Mouse (Mus musculus) erythroblast, embryonic 14.5 days (primary cell): ENCODE results near the gene 9230102O04Rik. TPM values are rescaled to one million over a fixed set of nuclear protein-coding genes. Genes with fewer than 3 reads are reported as not detected.

Source experiments
- H3K27me3 ChIP-seq: 2 replicates; pipeline ENCODE4 v1.6.1; 2012; ENCODE audit warnings: inconsistent platforms; ENCODE audit not compliant: control insufficient read depth
- H3K36me3 ChIP-seq: 2 replicates; pipeline ENCODE4 v1.6.1; 2012; ENCODE audit warnings: mild to moderate bottlenecking, inconsistent platforms; ENCODE audit not compliant: control insufficient read depth
- H3K4me1 ChIP-seq: 2 replicates; pipeline ENCODE4 v1.6.1; 2012; ENCODE audit warnings: inconsistent platforms; ENCODE audit not compliant: control insufficient read depth
- H3K4me3 ChIP-seq: replicated peaks from 2 replicates; pipeline ENCODE3; 2012; ENCODE audit warnings: moderate library complexity, mild to moderate bottlenecking, inconsistent platforms
- H3K9me3 ChIP-seq: 2 replicates; pipeline ENCODE4 v1.6.1; 2012; ENCODE audit warnings: low read length, inconsistent platforms, mixed read lengths; ENCODE audit not compliant: control insufficient read depth
- GATA1 ChIP-seq: IDR thresholded peaks from 2 replicates; pipeline ENCODE4 v1.6.1; 2012; ENCODE audit warnings: low read length, inconsistent platforms, mixed read lengths
- TAL1 ChIP-seq: IDR thresholded peaks from 3 replicates; pipeline ENCODE4 v1.6.1; 2012; ENCODE audit warnings: low read length, inconsistent platforms, mixed read lengths
- polyA plus RNA-seq: library from polyadenylated mRNA; stranded (reverse); fragments of >175 nt; gene quantifications from 2 replicates; pipeline ENCODE4 v1.2.3, GENCODE M21; 2012

9230102O04Rik gene
- polyA plus RNA-seq, 1 experiment = not detected

DNA sequence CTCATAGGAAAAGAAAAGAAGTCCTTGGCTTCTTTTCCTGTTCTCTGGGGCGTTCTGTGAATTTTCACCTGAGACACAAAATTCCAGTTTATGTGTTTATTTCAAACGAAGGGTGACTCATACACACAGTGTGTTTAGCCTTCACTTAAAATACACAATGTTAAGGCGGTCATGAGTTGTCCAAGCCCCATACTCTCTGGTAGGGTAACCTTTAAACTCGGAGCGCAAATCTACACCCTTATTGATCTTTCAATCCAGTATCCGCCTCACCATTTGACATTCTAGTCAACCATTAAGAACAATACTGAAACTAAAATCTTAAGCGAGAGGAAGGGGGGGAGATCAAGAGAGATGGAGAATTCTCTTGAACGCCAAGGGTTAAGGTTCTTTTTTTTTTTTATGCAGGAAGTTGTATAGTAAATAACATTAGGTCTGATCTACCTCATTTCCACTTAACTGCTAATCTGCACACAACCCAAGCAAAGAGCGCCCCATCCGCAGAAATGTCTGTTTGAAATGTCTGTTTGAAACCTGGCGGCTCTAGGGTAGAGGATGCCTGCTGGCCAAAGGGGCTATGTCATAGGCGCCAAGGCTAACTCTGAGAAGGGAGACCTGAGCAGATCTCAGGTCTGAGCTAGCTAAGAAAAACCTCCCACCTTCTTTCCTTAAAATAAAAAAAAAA is 13.5 kb downstream of the 9230102O04Rik start:
- Histone ChIP-seq H3K4me1 (peaks cover 7% of the 10 kb centered on the region), H3K36me3 (no peaks in the 10 kb centered on the region), H3K27me3 (peaks cover 100% of the 10 kb centered on the region), H3K4me3 (no peak overlapping the region), H3K9me3 (peaks cover 4% of the 10 kb centered on the region; the same call in 1 of the 2 replicates)
- TF ChIP-seq GATA1 (no peak), TAL1 (no peak)

DNA sequence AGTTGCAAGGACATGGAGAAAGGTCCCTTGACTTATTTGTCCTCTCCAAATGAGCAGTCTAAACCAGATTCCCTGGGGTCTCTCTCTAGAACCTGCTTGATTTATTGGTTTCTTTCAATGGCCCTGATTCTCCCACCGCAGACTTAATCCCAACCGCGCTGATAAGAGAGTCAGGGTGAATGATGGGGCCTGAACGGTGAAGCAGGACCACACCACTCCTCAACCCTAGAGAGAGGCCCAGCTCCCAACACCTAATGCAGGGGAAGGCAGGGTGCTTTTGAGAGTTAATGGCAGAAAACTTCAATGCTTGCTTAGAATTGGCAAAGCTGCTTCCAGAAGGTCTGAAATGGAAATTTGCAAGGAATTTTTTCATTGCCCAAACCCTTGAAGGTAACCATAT is 14.1 kb downstream of the 9230102O04Rik start:
- no peak overlapping the region for H3K4me3 ChIP-seq
- H3K9me3 ChIP-seq = peaks cover 4% of the 10 kb centered on the region; the same call in 1 of the 2 replicates
- no peaks in the 10 kb centered on the region for H3K36me3 ChIP-seq
- TF ChIP-seq GATA1 (no peak), TAL1 (no peak)
- peaks cover 7% of the 10 kb centered on the region for H3K4me1 ChIP-seq
- H3K27me3 ChIP-seq = peaks cover 96% of the 10 kb centered on the region

DNA sequence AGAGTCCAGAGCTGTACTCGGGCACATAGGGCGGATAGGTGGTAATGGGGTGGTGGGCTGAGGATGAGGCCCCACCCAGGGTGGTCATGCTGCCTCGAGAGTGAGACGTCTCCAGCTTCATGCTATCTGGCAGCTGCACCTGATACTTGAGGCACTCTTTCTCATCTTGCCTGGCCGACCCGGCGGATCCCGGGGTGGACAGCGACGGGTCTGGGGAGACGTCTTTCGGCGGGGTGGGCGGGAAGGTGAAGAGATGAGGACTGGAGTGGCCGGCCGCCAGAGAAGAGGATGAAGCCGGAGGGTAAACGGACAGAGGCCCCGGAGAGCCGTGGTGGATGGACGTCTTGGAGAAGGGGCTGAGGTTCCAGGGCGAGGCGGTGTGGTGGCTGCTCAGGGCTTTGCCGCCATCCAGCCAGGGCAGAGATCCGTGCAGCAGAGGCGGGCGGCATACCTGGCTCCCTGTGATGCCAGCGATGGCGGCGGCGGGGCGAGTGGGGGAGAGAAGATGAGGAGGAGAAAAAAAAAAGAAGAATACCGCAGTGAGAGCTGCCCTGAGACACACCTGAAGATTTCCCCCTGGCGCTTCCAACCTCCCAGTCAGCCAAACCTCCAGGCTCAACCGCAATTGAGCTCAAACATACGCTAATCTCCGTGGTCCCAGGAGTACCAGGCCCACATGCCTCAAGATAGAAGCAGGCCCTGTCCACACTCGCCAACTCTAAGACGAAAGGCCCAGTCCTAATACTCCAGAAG is 14.7 kb downstream of the 9230102O04Rik start:
- no peak for TF ChIP-seq TAL1
- no peak for TF ChIP-seq GATA1
- Histone ChIP-seq H3K9me3 (peaks cover 4% of the 10 kb centered on the region; the same call in 1 of the 2 replicates), H3K27me3 (peaks cover 92% of the 10 kb centered on the region), H3K4me3 (no peak overlapping the region), H3K4me1 (peaks cover 7% of the 10 kb centered on the region), H3K36me3 (no peaks in the 10 kb centered on the region)

DNA sequence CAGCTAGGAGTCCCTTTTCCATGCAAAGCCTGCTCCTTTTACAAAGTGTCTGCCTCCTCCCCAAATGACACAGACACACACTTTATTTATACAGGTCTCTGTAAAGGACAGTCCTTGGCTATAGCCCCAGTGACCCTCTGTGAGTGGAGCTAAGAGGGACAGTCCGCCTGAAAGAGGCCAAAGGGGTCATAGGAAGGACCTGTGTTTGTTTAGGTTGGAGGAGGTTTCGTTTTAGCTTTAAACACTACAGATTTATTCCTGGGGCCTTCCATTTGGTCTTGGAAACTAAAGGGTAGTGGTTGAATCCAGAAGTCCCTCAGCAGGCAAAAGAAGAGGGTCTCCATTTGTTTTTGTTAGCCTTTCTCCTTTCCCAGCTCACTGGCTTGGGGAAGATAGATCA is 15.6 kb downstream of the 9230102O04Rik start:
- Histone ChIP-seq H3K4me1 (no peaks in the 10 kb centered on the region; the same call in 1 of the 2 replicates), H3K9me3 (peaks cover 4% of the 10 kb centered on the region; the same call in 1 of the 2 replicates), H3K4me3 (no peak overlapping the region), H3K27me3 (peaks cover 86% of the 10 kb centered on the region), H3K36me3 (no peaks in the 10 kb centered on the region)
- TF ChIP-seq GATA1 = no peak
- no peak for TF ChIP-seq TAL1

DNA sequence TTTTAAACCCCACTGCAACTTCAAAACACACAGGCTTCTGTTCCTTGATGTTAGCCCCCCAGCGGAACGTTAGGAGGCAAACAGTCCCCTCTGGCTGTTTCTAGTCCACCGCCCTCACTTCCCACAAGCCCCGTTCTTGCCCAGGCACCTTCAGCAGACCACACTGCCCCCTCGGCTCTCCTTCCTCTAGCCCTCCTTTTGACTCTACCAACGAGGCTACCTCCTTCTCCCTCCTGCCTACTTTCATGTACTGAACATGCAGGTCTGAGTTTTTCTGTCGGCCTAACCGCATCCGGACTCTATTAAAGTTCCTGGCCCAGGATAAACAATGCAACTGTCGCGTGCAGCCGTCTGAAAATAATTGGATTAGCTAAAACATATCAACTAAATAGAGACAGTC is 16.7 kb downstream of the 9230102O04Rik start:
- Histone ChIP-seq H3K36me3 (no peaks in the 10 kb centered on the region), H3K27me3 (peaks cover 82% of the 10 kb centered on the region), H3K9me3 (peaks cover 4% of the 10 kb centered on the region; the same call in 1 of the 2 replicates), H3K4me1 (no peaks in the 10 kb centered on the region; the same call in 1 of the 2 replicates), H3K4me3 (no peak overlapping the region)
- TF ChIP-seq GATA1 (no peak), TAL1 (no peak)

DNA sequence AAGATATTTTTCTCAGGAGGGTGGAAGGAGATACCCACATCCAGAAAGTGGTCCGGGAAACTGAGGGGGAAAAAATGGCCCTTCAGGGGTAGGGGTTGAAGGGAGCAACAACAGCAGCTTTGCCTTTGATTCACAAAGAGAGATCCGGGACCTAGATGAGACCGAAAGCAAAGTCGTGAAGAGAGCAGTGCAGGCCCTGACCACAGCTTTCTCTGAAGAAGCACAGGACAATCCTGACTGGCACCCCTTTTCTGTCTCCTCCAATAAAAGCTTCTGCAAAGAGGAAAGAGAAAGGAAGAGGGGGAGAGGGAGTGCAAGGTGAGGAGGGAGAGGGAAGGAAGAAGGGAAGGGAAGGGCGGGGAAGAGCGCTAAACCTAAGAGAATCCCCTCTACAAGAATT is 17.5 kb downstream of the 9230102O04Rik start:
- Histone ChIP-seq H3K4me3 (no peak overlapping the region), H3K4me1 (no peaks in the 10 kb centered on the region), H3K9me3 (no peaks in the 10 kb centered on the region), H3K36me3 (no peaks in the 10 kb centered on the region), H3K27me3 (peaks cover 76% of the 10 kb centered on the region)
- no peak for TF ChIP-seq GATA1
- TF ChIP-seq TAL1 = no peak

DNA sequence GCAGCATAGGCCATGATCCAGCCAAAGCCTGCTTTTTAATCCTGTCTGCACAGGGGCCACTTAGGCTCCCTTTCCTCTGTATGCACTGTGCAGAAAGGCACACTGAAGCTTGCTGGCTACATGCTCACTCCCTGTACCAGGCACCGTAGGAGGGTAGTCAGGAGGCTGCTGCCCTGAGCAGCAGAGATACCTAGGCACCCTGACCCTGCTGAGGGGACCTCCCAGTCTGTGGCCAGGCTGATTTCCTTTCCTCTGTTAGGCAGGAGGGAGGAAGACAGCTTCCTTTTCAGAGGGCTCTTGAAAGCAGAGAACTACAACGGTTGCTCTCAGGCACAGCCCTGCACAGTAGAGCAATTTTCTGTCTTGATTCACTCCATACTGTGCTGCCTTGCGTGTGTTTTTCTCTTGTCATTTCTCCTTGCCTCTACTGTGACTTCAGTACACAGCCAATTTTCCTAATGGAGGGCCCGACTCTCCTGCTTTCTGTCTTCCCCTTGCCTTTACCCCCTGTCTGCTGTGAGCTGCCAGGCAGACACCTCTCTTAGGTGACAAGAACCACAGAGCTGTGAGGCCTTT is 18.1 kb downstream of the 9230102O04Rik start:
- Histone ChIP-seq H3K4me3 (no peak overlapping the region), H3K4me1 (no peaks in the 10 kb centered on the region), H3K36me3 (no peaks in the 10 kb centered on the region), H3K9me3 (no peaks in the 10 kb centered on the region), H3K27me3 (peaks cover 70% of the 10 kb centered on the region)
- TF ChIP-seq TAL1 (no peak), GATA1 (no peak)

DNA sequence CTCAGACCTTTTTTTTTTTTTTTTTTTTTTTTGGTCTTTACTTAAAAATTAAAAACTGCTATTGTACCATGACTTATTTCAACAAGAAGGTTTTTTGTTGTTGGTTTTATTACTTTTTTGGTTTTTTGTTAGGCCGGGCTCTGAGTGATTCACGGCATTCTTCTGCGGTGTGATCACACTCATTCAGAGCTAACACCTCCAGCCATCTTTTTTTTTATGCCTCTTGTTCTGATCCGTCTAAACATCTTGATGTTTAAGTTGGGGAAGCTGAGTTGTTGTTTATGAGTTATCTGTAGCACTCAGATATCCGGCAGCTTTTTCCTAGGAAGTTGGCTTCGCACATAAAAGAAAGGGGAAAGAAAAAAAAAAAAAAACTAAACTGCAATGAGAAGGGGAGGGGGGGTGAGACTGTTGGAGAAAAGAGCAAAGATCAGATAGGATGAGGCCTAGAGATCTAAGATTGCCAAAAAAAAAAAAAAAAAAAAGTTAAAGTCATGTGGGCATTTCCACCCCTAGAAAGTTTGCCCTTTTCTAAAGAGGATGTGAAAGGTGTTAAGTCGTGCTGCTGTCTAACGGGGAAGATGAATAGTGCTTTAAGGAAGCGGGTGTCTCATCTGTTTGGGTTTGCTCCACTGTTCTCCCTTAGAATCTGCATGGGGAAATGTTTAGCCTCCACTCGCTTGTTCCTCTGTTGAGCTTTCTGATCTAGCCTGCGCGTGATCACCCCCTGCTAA is 22.1 kb downstream of the 9230102O04Rik start:
- H3K36me3 ChIP-seq = no peaks in the 10 kb centered on the region
- H3K4me3 ChIP-seq = no peak overlapping the region
- H3K27me3 ChIP-seq = peaks cover 31% of the 10 kb centered on the region
- no peaks in the 10 kb centered on the region for H3K9me3 ChIP-seq
- H3K4me1 ChIP-seq = no peaks in the 10 kb centered on the region
- TF ChIP-seq TAL1 (no peak), GATA1 (no peak)
